Mouse (Mus musculus): Measurements from ENCODE around the gene Adgrb3. TPM values are rescaled to one million over a fixed set of nuclear protein-coding genes. Genes with fewer than 3 reads are reported as not detected.

The Adgrb3 gene
- polyA plus RNA-seq, 1 experiment from 2014 or later: 3.0 TPM

- WGBS: 87% methylated on average over 6 of the region's 6 CpGs
- no peak overlapping the region for H3K9ac ChIP-seq (replicated peaks; ENCODE audit: low read length)
- H3K4me3 ChIP-seq (ENCODE audit: low read depth, low read length): no peak overlapping the region
- no peak overlapping the region for H3K27ac ChIP-seq (replicated peaks; ENCODE audit: low read depth, low read length)
- no peaks in the 10 kb centered on the region for H3K27me3 ChIP-seq (ENCODE audit: control insufficient read depth, insufficient read depth, low read length)
- ATAC-seq (replicated peaks; ENCODE audit: insufficient number of reproducible peaks, low FRiP score, low TSS enrichment, low read depth) (no peak), DNase-seq (ENCODE audit: low spot score) (no peak)
- no peaks in the 10 kb centered on the region for H3K9me3 ChIP-seq (replicated peaks; ENCODE audit: control insufficient read depth, low read length)
- no peaks in the 10 kb centered on the region for H3K4me1 ChIP-seq (ENCODE audit: control insufficient read depth, insufficient read depth, low read length)
- no peaks in the 10 kb centered on the region for H3K36me3 ChIP-seq (replicated peaks; ENCODE audit: control insufficient read depth, insufficient read depth, low read depth, low read length)
- no peak overlapping the region for H3K4me2 ChIP-seq (ENCODE audit: low read depth, low read length)
Measured at GRCm38 (mm10) chr1:25576598-25576997, 252.9 kb downstream of the Adgrb3 start.

- no peaks in the 10 kb centered on the region for H3K36me3 ChIP-seq (replicated peaks; ENCODE audit: control insufficient read depth, insufficient read depth, low read depth, low read length)
- no peaks in the 10 kb centered on the region for H3K9me3 ChIP-seq (replicated peaks; ENCODE audit: control insufficient read depth, low read length)
- DNase-seq (ENCODE audit: low spot score) (no peak), ATAC-seq (replicated peaks; ENCODE audit: insufficient number of reproducible peaks, low FRiP score, low TSS enrichment, low read depth) (no peak)
- no peak overlapping the region for H3K27ac ChIP-seq (replicated peaks; ENCODE audit: low read depth, low read length)
- H3K4me1 ChIP-seq (ENCODE audit: control insufficient read depth, insufficient read depth, low read length): no peaks in the 10 kb centered on the region
- H3K27me3 ChIP-seq (ENCODE audit: control insufficient read depth, insufficient read depth, low read length): no peaks in the 10 kb centered on the region
- no peak overlapping the region for H3K4me3 ChIP-seq (ENCODE audit: low read depth, low read length)
- no peak overlapping the region for H3K4me2 ChIP-seq (ENCODE audit: low read depth, low read length)
- no peak overlapping the region for H3K9ac ChIP-seq (replicated peaks; ENCODE audit: low read length)
- WGBS: 86% methylated on average over 1 of the region's 1 CpGs
Measured at GRCm38 (mm10) chr1:25568096-25568495, 261.4 kb downstream of the Adgrb3 start.

GRCm38 (mm10) chr1:25546072-25546471 lies 283.4 kb downstream of the Adgrb3 start:
- H3K9me3 ChIP-seq (replicated peaks; ENCODE audit: control insufficient read depth, low read length): no peaks in the 10 kb centered on the region
- H3K27ac ChIP-seq (replicated peaks; ENCODE audit: low read depth, low read length): no peak overlapping the region
- H3K4me2 ChIP-seq (ENCODE audit: low read depth, low read length): no peak overlapping the region
- DNase-seq (ENCODE audit: low spot score) (peak; percentile 51), ATAC-seq (replicated peaks; ENCODE audit: insufficient number of reproducible peaks, low FRiP score, low TSS enrichment, low read depth) (no peak)
- H3K4me1 ChIP-seq (ENCODE audit: control insufficient read depth, insufficient read depth, low read length): no peaks in the 10 kb centered on the region
- no peaks in the 10 kb centered on the region for H3K36me3 ChIP-seq (replicated peaks; ENCODE audit: control insufficient read depth, insufficient read depth, low read depth, low read length)
- H3K27me3 ChIP-seq (ENCODE audit: control insufficient read depth, insufficient read depth, low read length): no peaks in the 10 kb centered on the region
- 35% methylated on average over 1 of the region's 1 CpGs for WGBS
- H3K4me3 ChIP-seq (ENCODE audit: low read depth, low read length): no peak overlapping the region
- H3K9ac ChIP-seq (replicated peaks; ENCODE audit: low read length): no peak overlapping the region

- H3K9ac ChIP-seq (replicated peaks; ENCODE audit: low read length): no peak overlapping the region
- ATAC-seq (replicated peaks; ENCODE audit: insufficient number of reproducible peaks, low FRiP score, low TSS enrichment, low read depth) (no peak), DNase-seq (ENCODE audit: low spot score) (no peak)
- H3K27ac ChIP-seq (replicated peaks; ENCODE audit: low read depth, low read length): no peak overlapping the region
- H3K4me2 ChIP-seq (ENCODE audit: low read depth, low read length): no peak overlapping the region
- no peak overlapping the region for H3K4me3 ChIP-seq (ENCODE audit: low read depth, low read length)
- H3K27me3 ChIP-seq (ENCODE audit: control insufficient read depth, insufficient read depth, low read length): no peaks in the 10 kb centered on the region
- 73% methylated on average over 2 of the region's 2 CpGs for WGBS
- no peaks in the 10 kb centered on the region for H3K36me3 ChIP-seq (replicated peaks; ENCODE audit: control insufficient read depth, insufficient read depth, low read depth, low read length)
- H3K4me1 ChIP-seq (ENCODE audit: control insufficient read depth, insufficient read depth, low read length): no peaks in the 10 kb centered on the region
- H3K9me3 ChIP-seq (replicated peaks; ENCODE audit: control insufficient read depth, low read length): no peaks in the 10 kb centered on the region
Measured at GRCm38 (mm10) chr1:25543915-25544314, 285.6 kb downstream of the Adgrb3 start.

GRCm38 (mm10) chr1:25542891-25543290 lies 286.6 kb downstream of the Adgrb3 start:
- ATAC-seq (replicated peaks; ENCODE audit: insufficient number of reproducible peaks, low FRiP score, low TSS enrichment, low read depth): no peak
- Histone ChIP-seq H3K36me3 (replicated peaks; ENCODE audit: control insufficient read depth, insufficient read depth, low read depth, low read length) (no peaks in the 10 kb centered on the region), H3K9ac (replicated peaks; ENCODE audit: low read length) (no peak overlapping the region), H3K27me3 (ENCODE audit: control insufficient read depth, insufficient read depth, low read length) (no peaks in the 10 kb centered on the region), H3K4me1 (ENCODE audit: control insufficient read depth, insufficient read depth, low read length) (no peaks in the 10 kb centered on the region), H3K4me3 (ENCODE audit: low read depth, low read length) (no peak overlapping the region), H3K27ac (replicated peaks; ENCODE audit: low read depth, low read length) (no peak overlapping the region), H3K4me2 (ENCODE audit: low read depth, low read length) (no peak overlapping the region), H3K9me3 (replicated peaks; ENCODE audit: control insufficient read depth, low read length) (no peaks in the 10 kb centered on the region)
- no peak for DNase-seq (ENCODE audit: low spot score)
- WGBS: 38% methylated on average over 3 of the region's 3 CpGs

GRCm38 (mm10) chr1:25526976-25527375 lies 302.5 kb downstream of the Adgrb3 start:
- Histone ChIP-seq H3K9me3 (replicated peaks; ENCODE audit: control insufficient read depth, low read length) (no peaks in the 10 kb centered on the region), H3K9ac (replicated peaks; ENCODE audit: low read length) (no peak overlapping the region), H3K4me1 (ENCODE audit: control insufficient read depth, insufficient read depth, low read length) (no peaks in the 10 kb centered on the region), H3K27me3 (ENCODE audit: control insufficient read depth, insufficient read depth, low read length) (no peaks in the 10 kb centered on the region), H3K27ac (replicated peaks; ENCODE audit: low read depth, low read length) (no peak overlapping the region), H3K4me2 (ENCODE audit: low read depth, low read length) (no peak overlapping the region), H3K4me3 (ENCODE audit: low read depth, low read length) (no peak overlapping the region), H3K36me3 (replicated peaks; ENCODE audit: control insufficient read depth, insufficient read depth, low read depth, low read length) (no peaks in the 10 kb centered on the region)
- DNase-seq (ENCODE audit: low spot score) (peak; percentile 14), ATAC-seq (replicated peaks; ENCODE audit: insufficient number of reproducible peaks, low FRiP score, low TSS enrichment, low read depth) (no peak)
- WGBS: 66% methylated on average over 4 of the region's 4 CpGs

GRCm38 (mm10) chr1:25510321-25511055 lies 319.0 kb downstream of the Adgrb3 start:
- H3K27me3 ChIP-seq (ENCODE audit: control insufficient read depth, insufficient read depth, low read length): no peaks in the 10 kb centered on the region
- H3K4me3 ChIP-seq (ENCODE audit: low read depth, low read length): no peak overlapping the region
- H3K4me2 ChIP-seq (ENCODE audit: low read depth, low read length): no peak overlapping the region
- DNase-seq (ENCODE audit: low spot score): peak; percentile 59
- 62% methylated on average over 10 of the region's 10 CpGs for WGBS
- H3K9ac ChIP-seq (replicated peaks; ENCODE audit: low read length): no peak overlapping the region
- ATAC-seq (replicated peaks; ENCODE audit: insufficient number of reproducible peaks, low FRiP score, low TSS enrichment, low read depth): no peak
- H3K36me3 ChIP-seq (replicated peaks; ENCODE audit: control insufficient read depth, insufficient read depth, low read depth, low read length): no peaks in the 10 kb centered on the region
- no peak overlapping the region for H3K27ac ChIP-seq (replicated peaks; ENCODE audit: low read depth, low read length)
- H3K4me1 ChIP-seq (ENCODE audit: control insufficient read depth, insufficient read depth, low read length): no peaks in the 10 kb centered on the region
- H3K9me3 ChIP-seq (replicated peaks; ENCODE audit: control insufficient read depth, low read length): no peaks in the 10 kb centered on the region

GRCm38 (mm10) chr1:25504313-25504712 lies 325.2 kb downstream of the Adgrb3 start:
- Histone ChIP-seq H3K36me3 (replicated peaks; ENCODE audit: control insufficient read depth, insufficient read depth, low read depth, low read length) (no peaks in the 10 kb centered on the region), H3K9ac (replicated peaks; ENCODE audit: low read length) (no peak overlapping the region), H3K9me3 (replicated peaks; ENCODE audit: control insufficient read depth, low read length) (no peaks in the 10 kb centered on the region), H3K27me3 (ENCODE audit: control insufficient read depth, insufficient read depth, low read length) (no peaks in the 10 kb centered on the region), H3K4me1 (ENCODE audit: control insufficient read depth, insufficient read depth, low read length) (no peaks in the 10 kb centered on the region), H3K4me3 (ENCODE audit: low read depth, low read length) (no peak overlapping the region), H3K4me2 (ENCODE audit: low read depth, low read length) (no peak overlapping the region), H3K27ac (replicated peaks; ENCODE audit: low read depth, low read length) (no peak overlapping the region)
- ATAC-seq (replicated peaks; ENCODE audit: insufficient number of reproducible peaks, low FRiP score, low TSS enrichment, low read depth) (no peak), DNase-seq (ENCODE audit: low spot score) (peak; percentile 17)
- 13% methylated on average over 4 of the region's 4 CpGs for WGBS

All from embryonic facial prominence, embryonic 11.5 days (tissue).